Mouse (Mus musculus): ENCODE measurements around the gene Sugt1.

DNA sequence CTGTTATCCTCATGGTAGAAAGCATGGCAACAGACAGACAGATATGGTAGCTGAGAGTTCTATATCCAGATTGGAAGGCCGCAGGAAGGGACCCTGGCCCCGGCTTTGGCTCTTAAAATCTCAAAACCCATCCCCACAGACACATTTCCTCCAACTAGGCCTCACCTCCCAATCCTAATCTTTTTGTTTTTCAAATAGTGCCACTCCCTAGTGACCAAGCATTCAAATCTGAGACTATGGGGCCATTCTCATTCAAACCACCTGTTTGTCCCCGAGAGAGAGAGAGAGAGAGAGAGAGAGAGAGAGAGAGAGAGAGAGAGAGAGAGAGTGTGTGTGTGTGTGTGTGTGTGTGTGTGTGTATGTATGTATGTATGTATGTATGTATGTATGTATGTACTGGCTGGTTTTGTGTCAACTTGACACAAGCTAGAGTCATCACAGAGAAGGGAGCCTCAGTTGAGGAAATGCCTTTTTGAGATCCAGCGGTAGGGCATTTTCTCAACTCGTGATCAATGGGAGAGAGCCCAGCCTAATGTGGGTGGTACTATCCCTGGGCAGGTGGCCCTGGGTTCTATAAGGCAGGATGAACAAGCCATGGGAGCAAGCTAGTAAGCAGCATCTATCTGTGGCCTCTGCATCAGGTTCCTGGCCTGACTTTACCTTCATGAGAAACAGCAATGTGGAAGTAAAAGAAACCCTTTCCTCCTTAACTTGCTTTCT lies 3.8 kb upstream of the Sugt1 start:
- TF ChIP-seq GATA1 (IDR thresholded peaks at IDR 0.05; ENCODE audit: borderline replicate concordance, low read length) = no peak
- no peak for TF ChIP-seq FLI1 (IDR thresholded peaks at IDR 0.05; ENCODE audit: low read length)
